Mouse (Mus musculus) lung, adult 2 months (tissue): Measurements from ENCODE around the gene Grhl3.

Experiments used
- CTCF ChIP-seq: fragments of 200-500 bp; IDR thresholded peaks from 2 replicates; pipeline ENCODE4 v1.5.1; 2011; ENCODE audit warnings: mild to moderate bottlenecking, low read length, control low read depth; ENCODE audit not compliant: insufficient read depth
- POLR2A ChIP-seq: fragments of 200-500 bp; IDR thresholded peaks from 2 replicates; pipeline ENCODE4 v1.6.1; 2011; ENCODE audit warnings: low read depth, mild to moderate bottlenecking, control low read depth, low read length, borderline replicate concordance; ENCODE audit errors: extremely low read depth

GRCm38 (mm10) chr4:135495810-135496209 is 77.6 kb downstream of the Grhl3 start:
- TF ChIP-seq POLR2A (0 out of 2 replicates have a peak, but pooled peaks have one; percentile 4), CTCF (no peak)
